ENCODE assay signal across 8 mouse cellular contexts in genomic region chr6:126034728-126035127, GRCm38 (mm10).
DNase-seq lines count a peak whose midpoint lies in the region; ATAC-seq lines count a peak whose summit lies in the region.

No protein-coding gene starts in this region.

- WGBS in neural tube, embryonic 12.5 days: 84% methylated on average over 7 of the region's 7 CpGs

- no peaks in the 10 kb centered on the region for H3K27me3 ChIP-seq in neural tube, embryonic 12.5 days (replicated peaks)

- peak; percentile 44; the same call in 1 of the 2 replicates for ATAC-seq in neural tube, embryonic 12.5 days (ENCODE audit: low FRiP score, low read depth)
- no peak for ATAC-seq in erythroid progenitor cell, adult 5-6 weeks (replicated peaks; ENCODE audit: low FRiP score, poor library complexity, severe bottlenecking)

- DNase-seq in cerebellum, postnatal 10 days: peak; percentile 42 to 44
- no peak for DNase-seq in cerebellum, adult 8-10 months
- DNase-seq in neural tube, embryonic 10.5 days (ENCODE audit: extremely low spot score, low spot score): no peak
- peak; percentile 69 for DNase-seq in kidney, postnatal 14 days
- peak; percentile 20 for DNase-seq in right cerebral cortex, postnatal 4 days
- DNase-seq in thymus, postnatal 14 days: no peak

- H3K4me2 ChIP-seq in neural tube, embryonic 12.5 days (replicated peaks): no peak overlapping the region

- no peak overlapping the region for H3K9ac ChIP-seq in neural tube, embryonic 12.5 days

- no peak overlapping the region for H3K27ac ChIP-seq in neural tube, embryonic 12.5 days

- no peaks in the 10 kb centered on the region for H3K4me1 ChIP-seq in neural tube, embryonic 12.5 days

- H3K9me3 ChIP-seq in neural tube, embryonic 12.5 days: no peaks in the 10 kb centered on the region

- no peaks in the 10 kb centered on the region for H3K36me3 ChIP-seq in neural tube, embryonic 12.5 days

- no peak overlapping the region for H3K4me3 ChIP-seq in neural tube, embryonic 12.5 days

Comparison
In these comparisons a context has a peak if more than half of its experiments do, and no peak if none do; other contexts are left out.
1. DNase-seq: peak in cerebellum, postnatal 10 days (2 of 2), kidney, postnatal 14 days (single experiment) and right cerebral cortex, postnatal 4 days (single experiment); none in cerebellum, adult 8-10 months (single experiment), neural tube, embryonic 10.5 days (single experiment) and thymus, postnatal 14 days (single experiment).